Mouse (Mus musculus) MN1 (cell line): ENCODE data around the gene Isl2.

Source experiments
- DNase-seq: peaks from one replicate; pipeline ENCODE4 v3.0.0-alpha.2; 2016; ENCODE audit warnings: low spot score

Isl2 gene

GRCm38 (mm10) chr9:55546176-55547010, 7.9 kb downstream of the Isl2 start:
- DNase-seq: no peak

DNA sequence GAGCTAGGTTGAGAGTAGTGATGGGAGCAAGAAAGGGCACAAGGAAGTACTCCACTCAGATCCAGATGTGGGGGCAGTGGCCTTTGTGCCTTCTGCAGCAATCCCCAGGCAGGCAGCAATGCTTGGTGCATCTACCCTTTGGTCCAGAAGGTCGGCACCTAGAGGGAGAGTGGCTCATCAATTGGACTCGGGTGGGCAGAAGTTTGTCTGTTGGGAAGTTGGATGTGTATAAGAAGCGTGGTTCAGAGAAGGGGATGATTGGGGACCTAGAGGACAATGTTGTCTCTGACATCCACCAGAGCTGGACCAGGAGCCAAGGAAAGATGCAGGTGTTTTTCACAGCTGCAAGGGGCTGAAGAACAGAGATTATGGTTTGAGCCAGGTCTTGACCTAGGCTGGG, 10.4 kb downstream of the Isl2 start:
- DNase-seq: no peak

DNA sequence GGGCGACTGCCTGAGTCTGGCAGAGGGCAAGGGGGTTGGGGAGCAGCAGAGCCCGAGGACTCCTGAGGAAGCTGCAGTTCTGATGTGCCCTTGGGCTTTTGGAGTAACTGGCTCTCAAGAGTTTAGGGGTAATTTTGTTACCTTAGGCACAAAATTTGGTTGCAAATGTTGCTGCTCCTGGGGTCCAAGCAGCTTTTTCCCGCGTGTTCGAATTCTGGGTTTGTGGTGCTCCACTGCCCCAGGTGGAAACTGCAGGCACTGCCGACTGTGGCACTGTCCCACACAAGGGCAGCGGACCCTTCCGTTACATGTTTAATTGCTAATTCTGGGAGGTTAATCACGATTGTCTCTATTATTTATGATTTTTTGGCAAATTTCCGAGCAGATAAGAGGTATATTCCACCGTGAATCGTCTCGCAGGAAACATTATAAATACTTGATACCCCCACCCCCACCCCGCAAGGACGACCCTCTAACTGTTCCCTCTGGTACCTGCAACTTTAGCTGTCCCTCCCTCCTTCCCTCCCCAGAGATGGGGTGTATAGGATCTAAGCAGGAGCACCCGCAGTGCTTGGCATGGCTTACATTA, 10.9 kb downstream of the Isl2 start:
- no peak for DNase-seq

GRCm38 (mm10) chr9:55554986-55555385, 16.5 kb downstream of the Isl2 start:
- DNase-seq: no peak

DNA sequence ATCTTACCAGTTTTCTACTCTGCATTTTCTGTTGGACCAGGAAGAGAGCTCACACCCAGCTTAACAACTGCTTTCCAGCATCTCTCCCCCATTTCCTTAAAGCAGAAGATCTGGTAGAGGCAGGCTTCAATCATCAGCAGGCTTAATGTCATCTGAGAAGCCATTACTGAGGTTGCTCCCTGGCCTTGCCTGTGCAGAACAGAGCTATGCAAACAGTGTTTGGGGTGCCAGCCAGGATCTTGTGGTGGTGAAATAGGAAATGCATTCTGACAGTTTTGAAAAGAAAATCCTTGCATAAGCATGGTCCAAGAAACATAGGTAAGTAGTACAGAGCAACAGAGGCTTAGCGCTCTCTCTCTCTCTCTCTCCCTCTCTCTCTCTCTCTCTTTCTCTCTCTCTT, 22.5 kb downstream of the Isl2 start:
- no peak for DNase-seq

- no peak for DNase-seq
Observed at GRCm38 (mm10) chr9:55568466-55569159, 30.1 kb downstream of the Isl2 start.

- DNase-seq: no peak
Observed at GRCm38 (mm10) chr9:55571071-55571470, 32.6 kb downstream of the Isl2 start.

DNA sequence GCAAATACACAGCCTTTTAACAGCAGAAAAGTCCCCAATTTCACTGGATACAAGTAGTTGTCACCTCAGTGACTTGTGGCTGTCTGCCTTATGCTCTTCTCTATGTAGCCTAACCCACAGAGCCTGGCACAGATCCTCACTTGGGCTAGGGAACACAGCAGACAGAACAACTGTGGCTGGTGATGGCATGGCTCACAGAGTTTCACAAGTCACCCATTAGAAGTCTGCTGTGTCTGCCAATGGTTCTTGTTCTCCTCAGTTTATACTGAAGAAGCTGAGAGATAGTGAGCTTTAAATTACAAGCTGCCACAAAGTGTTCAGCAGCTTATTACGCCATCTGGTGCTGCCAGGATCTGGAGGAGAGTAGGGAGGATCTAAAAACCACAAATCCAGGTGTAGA, 38.1 kb downstream of the Isl2 start:
- DNase-seq: no peak

- no peak for DNase-seq
Observed at GRCm38 (mm10) chr9:55581414-55581813, 42.9 kb downstream of the Isl2 start.

DNA sequence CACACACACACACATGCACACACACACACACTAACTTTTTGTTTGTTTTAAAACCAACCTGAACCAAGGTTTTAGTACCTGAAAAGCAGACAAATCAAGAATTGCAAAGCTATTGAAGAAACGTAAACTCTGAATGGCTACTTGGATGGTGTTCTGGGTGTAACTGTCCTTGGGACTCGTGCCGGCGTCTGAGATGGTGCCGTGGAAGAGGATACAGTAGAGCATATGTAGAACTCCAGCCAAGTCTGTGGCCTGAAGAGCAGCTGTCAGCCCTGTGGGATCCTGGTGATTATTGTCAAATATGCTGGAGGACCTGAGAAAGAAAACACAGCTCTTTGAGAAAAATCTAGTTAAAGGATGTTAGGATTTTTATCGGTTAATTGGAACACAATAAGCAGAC, 47.7 kb downstream of the Isl2 start:
- no peak for DNase-seq
